8 mouse cellular contexts compared by ENCODE assay signal in the genomic region with DNA sequence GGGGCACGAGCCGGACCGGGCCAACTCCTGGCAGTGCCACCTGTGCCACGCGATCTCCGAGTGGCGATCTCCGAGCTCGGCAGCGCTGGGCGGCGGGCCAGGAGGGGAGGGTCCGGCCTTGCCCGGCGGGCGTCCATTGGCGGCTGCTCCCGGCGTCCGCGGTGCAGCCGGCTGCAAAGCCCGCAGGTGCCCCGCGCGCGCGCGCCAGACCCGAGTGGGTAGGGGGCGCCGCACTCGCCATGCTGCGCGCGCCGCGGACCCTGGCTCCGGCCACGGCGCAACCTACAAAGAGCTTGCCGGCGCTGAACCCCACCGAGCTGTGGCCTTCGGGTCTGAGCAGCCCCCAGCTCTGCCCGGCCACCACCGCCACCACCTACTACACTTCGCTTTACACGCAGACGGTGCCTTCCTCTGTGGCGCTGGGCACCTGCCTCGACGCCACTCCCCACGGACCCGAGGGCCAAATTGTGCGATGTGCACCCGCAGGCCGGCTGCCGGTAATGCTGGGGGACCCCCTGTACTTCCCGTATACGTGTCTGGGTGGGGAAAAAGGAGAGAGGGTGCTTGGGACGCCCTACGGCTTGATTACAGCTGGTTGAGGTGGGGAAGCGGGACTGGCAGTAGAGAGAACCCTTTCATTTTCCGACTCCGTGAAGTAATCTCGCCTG. TPM values are rescaled to one million over a fixed set of nuclear protein-coding genes. Genes with fewer than 3 reads are reported as not detected.
A peak's percentile ranks its signal among the peaks of the same experiment; 100 is the strongest.
DNase-seq lines count a peak whose midpoint lies in the region; ATAC-seq and TF ChIP-seq lines count a peak whose summit lies in the region.

No protein-coding gene starts in this region.

- no peaks in the 10 kb centered on the region for H3K27me3 ChIP-seq in lung, postnatal 0 days (replicated peaks; ENCODE audit: insufficient read depth, low read length)

- intact Hi-C loops in gastrocnemius, adult 2 months (cut with DNase I) = no loop called here

- TF ChIP-seq CTCF in gastrocnemius, adult 2 months (IDR thresholded peaks at IDR 0.05) = no peak
- TF ChIP-seq CTCF in lung, postnatal 0 days (IDR thresholded peaks at IDR 0.05) = no peak

- H3K4me1 ChIP-seq in lung, postnatal 0 days (ENCODE audit: insufficient read depth, low read depth, low read length) = peaks cover 47% of the 10 kb centered on the region

- H3K4me2 ChIP-seq in lung, postnatal 0 days (replicated peaks; ENCODE audit: low read depth, low read length) = peak overlapping the region; percentile 100

- peak overlapping the region; percentile 55 for H3K9ac ChIP-seq in lung, postnatal 0 days (replicated peaks; ENCODE audit: low read depth)

- peak overlapping the region; percentile 8; the same call in 1 of the 2 replicates for H3K27ac ChIP-seq in gastrocnemius, adult 2 months
- peak overlapping the region; percentile 52 for H3K27ac ChIP-seq in lung, postnatal 0 days (ENCODE audit: low read length)

- H3K9me3 ChIP-seq in lung, postnatal 0 days (ENCODE audit: low read length) = no peaks in the 10 kb centered on the region

- H3K36me3 ChIP-seq in lung, postnatal 0 days (ENCODE audit: insufficient read depth, low read length) = no peaks in the 10 kb centered on the region

- no peak for TF ChIP-seq EP300 in lung, postnatal 0 days (IDR thresholded peaks at IDR 0.05)

- DNase-seq in gastrocnemius, adult 2 months = peak; percentile 82
- DNase-seq in gastrocnemius, adult 18-20 months (ENCODE audit: low spot score) = no peak
- peak; percentile 46 to 57 for DNase-seq in adrenal gland, postnatal 4 days (ENCODE audit: low spot score in 2 of 2)
- DNase-seq in kidney, adult 9 months = peak; percentile 64
- DNase-seq in lung, postnatal 0 days (ENCODE audit: low spot score) = peak; percentile 70
- DNase-seq in retina, postnatal 7 days (ENCODE audit: low read depth, low spot score) = peak; percentile 34
- DNase-seq in layer of hippocampus, adult 9-10 months (ENCODE audit: low spot score) = no peak

- WGBS in lung, postnatal 0 days = under 1% methylated on average over 60 of the region's 67 CpGs

- peak; percentile 32 for ATAC-seq in granulocyte monocyte progenitor cell, adult 5-6 weeks (replicated peaks; ENCODE audit: poor library complexity, severe bottlenecking)
- peak; percentile 44 for ATAC-seq in lung, postnatal 0 days

- H3K4me3 ChIP-seq in gastrocnemius, adult 2 months = peak overlapping the region; percentile 91
- peak overlapping the region; percentile 74 for H3K4me3 ChIP-seq in lung, postnatal 0 days (ENCODE audit: low read depth, low read length)

RNA-seq across cellular contexts. Expression of a gene that starts 0.5 kb away (rescaled TPM):
- 1 to 10 TPM in 1 of 2 experiments, under 1 TPM in 1; 0.48 to 1.1 TPM for total RNA-seq in gastrocnemius, adult 2 months (2021)
- total RNA-seq in gastrocnemius, adult 18-20 months (2021) = under 1 TPM; 0.73 to 0.76 TPM
- total RNA-seq in adrenal gland, postnatal 4 days (2021) = 10 to 100 TPM; 15.0 to 23.0 TPM
- 2.9 and 9.4 TPM in 2 replicates for total RNA-seq in granulocyte monocyte progenitor cell, adult 5-6 weeks (2014; fragmentation: Nextera tagmentation)
- 3.7 and 4.3 TPM in 2 replicates for total RNA-seq in granulocyte monocyte progenitor cell, adult 5-6 weeks (2017)
- polyA plus RNA-seq in lung, postnatal 0 days (2015; fragmentation: Nextera tagmentation; extraction: Ambion mirVana) = 17.8 and 19.1 TPM in 2 replicates

RNA-seq across cellular contexts. Expression of a gene that starts 29.4 kb away (rescaled TPM):
- 10 to 100 TPM; 11.3 to 21.9 TPM for total RNA-seq in gastrocnemius, adult 2 months (2021)
- 10 to 100 TPM; 13.7 to 24.1 TPM for total RNA-seq in gastrocnemius, adult 18-20 months (2021)
- total RNA-seq in adrenal gland, postnatal 4 days (2021) = 10 to 100 TPM; 97.4 to 99.5 TPM
- total RNA-seq in granulocyte monocyte progenitor cell, adult 5-6 weeks (2014; fragmentation: Nextera tagmentation) = not detected in 2 replicates
- not detected in 2 replicates for total RNA-seq in granulocyte monocyte progenitor cell, adult 5-6 weeks (2017)
- 430 and 477 TPM in 2 replicates for polyA plus RNA-seq in lung, postnatal 0 days (2015; fragmentation: Nextera tagmentation; extraction: Ambion mirVana)

RNA-seq across cellular contexts. Expression of a gene that starts 33.5 kb away (rescaled TPM):
- total RNA-seq in gastrocnemius, adult 2 months (2021) = 1 to 10 TPM; 1.5 to 2.5 TPM
- 1 to 10 TPM; 1.4 to 1.5 TPM for total RNA-seq in gastrocnemius, adult 18-20 months (2021)
- total RNA-seq in adrenal gland, postnatal 4 days (2021) = 1 to 10 TPM; 6.0 to 6.1 TPM
- total RNA-seq in granulocyte monocyte progenitor cell, adult 5-6 weeks (2014; fragmentation: Nextera tagmentation) = not detected in 2 replicates
- not detected in 2 replicates for total RNA-seq in granulocyte monocyte progenitor cell, adult 5-6 weeks (2017)
- 5.4 and 5.5 TPM in 2 replicates for polyA plus RNA-seq in lung, postnatal 0 days (2015; fragmentation: Nextera tagmentation; extraction: Ambion mirVana)

Comparison
In these comparisons a context has a peak if more than half of its experiments do, and no peak if none do; other contexts are left out.
1. DNase-seq: peak in gastrocnemius, adult 2 months (single experiment), adrenal gland, postnatal 4 days (2 of 2), kidney, adult 9 months (single experiment), lung, postnatal 0 days (single experiment) and retina, postnatal 7 days (single experiment); none in gastrocnemius, adult 18-20 months (single experiment) and layer of hippocampus, adult 9-10 months (single experiment).
2. RNA of a gene that starts 29.4 kb away (total RNA-seq): 97.4 to 99.5 TPM in adrenal gland, postnatal 4 days, 13.7 to 24.1 TPM in gastrocnemius, adult 18-20 months and 11.3 to 21.9 TPM in gastrocnemius, adult 2 months; not detected in granulocyte monocyte progenitor cell, adult 5-6 weeks; every median in the first group is over 10 times any median in the second.